Mouse (Mus musculus) embryonic facial prominence, embryonic 14.5 days (tissue): ENCODE data around the gene Ddx25. TPM values are rescaled to one million over a fixed set of nuclear protein-coding genes. Genes with fewer than 3 reads are reported as not detected.

Experiments
- ATAC-seq: fragments of 200-750 bp; cut with Nextera tagmentation; 2 replicates; pipeline ENCODE4 v1.8.0; 2017; ENCODE audit warnings: low read depth, moderate number of reproducible peaks, moderate TSS enrichment
- DNase-seq: peaks from one replicate; pipeline ENCODE4 v3.0.0-alpha.2; 2015; ENCODE audit warnings: low spot score
- H3K27ac ChIP-seq: fragments of 300-500 bp; sonication (generic); replicated peaks from 2 replicates; pipeline ENCODE4 v1.5.1; 2014; ENCODE audit warnings: low read depth, mild to moderate bottlenecking, low read length, moderate library complexity
- H3K27me3 ChIP-seq: fragments of 300-500 bp; sonication (generic); replicated peaks from 2 replicates; pipeline ENCODE4 v1.6.1; 2014; ENCODE audit warnings: low read length; ENCODE audit not compliant: control insufficient read depth, insufficient read depth
- H3K36me3 ChIP-seq: fragments of 300-500 bp; sonication (generic); 2 replicates; pipeline ENCODE4 v1.6.1; 2014; ENCODE audit warnings: low read length, mixed read lengths; ENCODE audit not compliant: control insufficient read depth, insufficient read depth
- H3K4me1 ChIP-seq: fragments of 300-500 bp; sonication (generic); 2 replicates; pipeline ENCODE4 v1.6.1; 2014; ENCODE audit warnings: antibody characterized with exemption, low read length; ENCODE audit not compliant: control insufficient read depth, insufficient read depth
- H3K4me2 ChIP-seq: fragments of 300-500 bp; sonication (generic); 2 replicates; pipeline ENCODE4 v1.6.1; 2014; ENCODE audit warnings: low read depth, mild to moderate bottlenecking, low read length, moderate library complexity, mixed read lengths
- H3K4me3 ChIP-seq: fragments of 300-500 bp; sonication (generic); 2 replicates; pipeline ENCODE4 v1.5.1; 2014; ENCODE audit warnings: low read depth, mild to moderate bottlenecking, low read length
- H3K9ac ChIP-seq: fragments of 300-500 bp; sonication (generic); 2 replicates; pipeline ENCODE4 v1.6.1; 2014; ENCODE audit warnings: low read depth, mild to moderate bottlenecking, low read length, moderate library complexity, mixed read lengths
- H3K9me3 ChIP-seq: fragments of 300-500 bp; sonication (generic); 2 replicates; pipeline ENCODE4 v1.6.1; 2016; ENCODE audit warnings: low read length; ENCODE audit not compliant: control insufficient read depth
- WGBS: fragments of 180-500 bp; shearing (Covaris S2); extraction: QIAGEN DNeasy Blood & Tissue Kit; methylation state at CpG from one replicate; pipeline ENCODE4 v1.1.7; 2014; 5-methylcytosine and 5-hydroxymethylcytosine counted together
- polyA plus RNA-seq: library from polyadenylated mRNA; unstranded; fragments of >200 nt; fragmentation: Nextera tagmentation; extraction: Ambion mirVana; gene quantifications from 2 replicates; pipeline ENCODE4 v1.2.1, GENCODE M21; 2014

Gene Ddx25
- 3.7 and 4.9 TPM in 2 replicates for polyA plus RNA-seq

- H3K27ac ChIP-seq = peak within 1 kb of the TSS; percentile 73
- H3K9me3 ChIP-seq = no peaks in the 10 kb centered on the region
- peak within 1 kb of the TSS; percentile 76 for H3K9ac ChIP-seq
- WGBS = under 1% methylated on average over 41 of the region's 59 CpGs
- peaks cover 8% of the 10 kb centered on the region for H3K4me1 ChIP-seq
- peak within 1 kb of the TSS; percentile 61 for H3K4me3 ChIP-seq
- H3K27me3 ChIP-seq = no peaks in the 10 kb centered on the region
- DNase-seq = peak; percentile 48
- H3K4me2 ChIP-seq = peak within 1 kb of the TSS; percentile 99
- peaks cover 16% of the 10 kb centered on the region for H3K36me3 ChIP-seq
- ATAC-seq = peak; percentile 80
Observed at GRCm38 (mm10) chr9:35558257-35559008, at the start of gene Ddx25, which contains the start of gene Pus3. TSS of gene Ddx25 (minus strand) at chr9:35558528. TSS of gene Pus3 (plus strand) at chr9:35558595.

GRCm38 (mm10) chr9:35607647-35608405 is 49.5 kb upstream of the Ddx25 start:
- 67% methylated on average over 8 of the region's 8 CpGs for WGBS
- Histone ChIP-seq H3K27ac (no peak overlapping the region), H3K27me3 (no peaks in the 10 kb centered on the region), H3K4me3 (no peak overlapping the region), H3K9ac (no peak overlapping the region), H3K4me1 (no peaks in the 10 kb centered on the region), H3K36me3 (no peaks in the 10 kb centered on the region), H3K9me3 (no peaks in the 10 kb centered on the region), H3K4me2 (no peak overlapping the region)
- ATAC-seq (no peak), DNase-seq (no peak)

GRCm38 (mm10) chr9:35592903-35593302 is 34.6 kb upstream of the Ddx25 start:
- no peak overlapping the region for H3K4me2 ChIP-seq
- no peaks in the 10 kb centered on the region for H3K9me3 ChIP-seq
- H3K9ac ChIP-seq = no peak overlapping the region
- no peaks in the 10 kb centered on the region for H3K27me3 ChIP-seq
- no peak overlapping the region for H3K27ac ChIP-seq
- 15% methylated on average over 2 of the region's 2 CpGs for WGBS
- H3K4me1 ChIP-seq = no peaks in the 10 kb centered on the region
- H3K36me3 ChIP-seq = no peaks in the 10 kb centered on the region
- no peak overlapping the region for H3K4me3 ChIP-seq
- ATAC-seq (no peak), DNase-seq (peak; percentile 32)

GRCm38 (mm10) chr9:35587674-35588073 is 29.3 kb upstream of the Ddx25 start:
- no peak for ATAC-seq
- Histone ChIP-seq H3K27ac (no peak overlapping the region), H3K9me3 (no peaks in the 10 kb centered on the region), H3K9ac (no peak overlapping the region), H3K36me3 (no peaks in the 10 kb centered on the region), H3K4me1 (no peaks in the 10 kb centered on the region), H3K4me3 (no peak overlapping the region), H3K27me3 (no peaks in the 10 kb centered on the region), H3K4me2 (no peak overlapping the region)
- no peak for DNase-seq
- WGBS = 39% methylated on average over 1 of the region's 1 CpGs

GRCm38 (mm10) chr9:35574416-35574815 is 16.1 kb upstream of the Ddx25 start:
- Histone ChIP-seq H3K9me3 (no peaks in the 10 kb centered on the region), H3K4me1 (no peaks in the 10 kb centered on the region), H3K9ac (peak overlapping the region; percentile 58), H3K27me3 (peaks cover 11% of the 10 kb centered on the region), H3K27ac (no peak overlapping the region), H3K4me2 (peak overlapping the region; percentile 56), H3K4me3 (peak overlapping the region; percentile 35), H3K36me3 (no peaks in the 10 kb centered on the region)
- DNase-seq (no peak), ATAC-seq (no peak)
- WGBS = 5% methylated on average over 32 of the region's 32 CpGs

- peaks cover 6% of the 10 kb centered on the region; the same call in 1 of the 2 replicates for H3K4me1 ChIP-seq
- H3K9me3 ChIP-seq = no peaks in the 10 kb centered on the region
- peak overlapping the region; percentile 83 for H3K4me3 ChIP-seq
- H3K4me2 ChIP-seq = peak overlapping the region; percentile 75
- peak overlapping the region; percentile 87; the same call in 1 of the 2 replicates for H3K27ac ChIP-seq
- 9% methylated on average over 5 of the region's 5 CpGs for WGBS
- no peak for DNase-seq
- ATAC-seq = no peak
- peaks cover 11% of the 10 kb centered on the region for H3K27me3 ChIP-seq
- H3K36me3 ChIP-seq = peaks cover 27% of the 10 kb centered on the region
- H3K9ac ChIP-seq = peak overlapping the region; percentile 71
Observed at GRCm38 (mm10) chr9:35570663-35571062, 12.3 kb upstream of the Ddx25 start.

- Histone ChIP-seq H3K4me1 (peaks cover 6% of the 10 kb centered on the region; the same call in 1 of the 2 replicates), H3K4me3 (peak within 1 kb of the TSS; percentile 83), H3K27me3 (peaks cover 7% of the 10 kb centered on the region), H3K36me3 (peaks cover 35% of the 10 kb centered on the region), H3K27ac (peak within 1 kb of the TSS; percentile 87), H3K9ac (peak within 1 kb of the TSS; percentile 85), H3K4me2 (peak within 1 kb of the TSS; percentile 75), H3K9me3 (no peaks in the 10 kb centered on the region)
- ATAC-seq (peak; percentile 98), DNase-seq (peak; percentile 99)
- under 1% methylated on average over 82 of the region's 86 CpGs for WGBS
Observed at GRCm38 (mm10) chr9:35569571-35570534, 11.5 kb upstream of the Ddx25 start, which contains the start of the genes Pate2 and Hyls1. TSS of gene Pate2 (plus strand) at chr9:35570284. TSS of gene Hyls1 (minus strand) at chr9:35570398.

- peaks cover 6% of the 10 kb centered on the region; the same call in 1 of the 2 replicates for H3K4me1 ChIP-seq
- no peak overlapping the region for H3K9ac ChIP-seq
- no peaks in the 10 kb centered on the region for H3K9me3 ChIP-seq
- no peak overlapping the region for H3K4me2 ChIP-seq
- H3K36me3 ChIP-seq = peaks cover 45% of the 10 kb centered on the region
- H3K27me3 ChIP-seq = no peaks in the 10 kb centered on the region
- 81% methylated on average over 3 of the region's 3 CpGs for WGBS
- H3K27ac ChIP-seq = no peak overlapping the region
- no peak overlapping the region for H3K4me3 ChIP-seq
- no peak for DNase-seq
- ATAC-seq = no peak
Observed at GRCm38 (mm10) chr9:35567995-35568394, 9.7 kb upstream of the Ddx25 start.
